Mouse (Mus musculus) G1E (cell line): Measurements from ENCODE around the gene Itih5.

ENCODE experiments used
- CTCF ChIP-seq: IDR thresholded peaks from 2 replicates; pipeline ENCODE4 v1.5.1; 2012; ENCODE audit warnings: low read depth, low read length, inconsistent platforms, mixed read lengths
- GATA1 ChIP-seq: IDR thresholded peaks from 2 replicates; pipeline ENCODE4 v1.6.1; 2012; ENCODE audit warnings: borderline replicate concordance, low read length, inconsistent platforms, mixed read lengths
- TAL1 ChIP-seq: conservative IDR thresholded peaks from 2 replicates; pipeline ENCODE4 v1.6.1; 2012; ENCODE audit warnings: low read depth, low read length, inconsistent platforms, mixed read lengths

DNA sequence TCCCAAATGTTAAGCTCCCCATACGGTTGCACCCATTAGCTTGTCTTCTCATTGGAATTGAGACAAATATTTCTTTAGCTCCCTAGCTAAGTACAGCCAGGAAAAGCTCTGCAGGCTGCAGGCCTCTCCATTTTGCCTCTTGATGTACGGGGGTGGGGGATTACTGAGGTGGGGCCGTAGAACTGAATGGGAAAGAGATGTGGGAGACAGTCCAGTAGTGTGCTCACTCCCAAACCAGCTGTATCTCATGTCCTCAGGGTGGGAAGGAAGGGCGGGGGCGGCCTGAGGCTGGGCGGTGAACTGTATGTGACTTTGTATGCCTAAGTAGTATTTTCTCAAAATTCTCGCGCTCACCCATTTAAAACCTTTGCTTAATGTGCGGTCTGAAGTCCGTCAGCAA lies 3.8 kb downstream of the Itih5 start:
- TF ChIP-seq CTCF (no peak), TAL1 (no peak), GATA1 (no peak)
